Mouse (Mus musculus): ENCODE data around the gene Slc12a9. TPM values are rescaled to one million over a fixed set of nuclear protein-coding genes. Genes with fewer than 3 reads are reported as not detected.
"Not testable (repeated sequence)": the region's sequence is repeated elsewhere in the genome, so short reads cannot be mapped to it uniquely, and the experiment has no call there.

The Slc12a9 gene
- polyA plus RNA-seq, 1 experiment from 2014 or later: 16.0 TPM

DNA sequence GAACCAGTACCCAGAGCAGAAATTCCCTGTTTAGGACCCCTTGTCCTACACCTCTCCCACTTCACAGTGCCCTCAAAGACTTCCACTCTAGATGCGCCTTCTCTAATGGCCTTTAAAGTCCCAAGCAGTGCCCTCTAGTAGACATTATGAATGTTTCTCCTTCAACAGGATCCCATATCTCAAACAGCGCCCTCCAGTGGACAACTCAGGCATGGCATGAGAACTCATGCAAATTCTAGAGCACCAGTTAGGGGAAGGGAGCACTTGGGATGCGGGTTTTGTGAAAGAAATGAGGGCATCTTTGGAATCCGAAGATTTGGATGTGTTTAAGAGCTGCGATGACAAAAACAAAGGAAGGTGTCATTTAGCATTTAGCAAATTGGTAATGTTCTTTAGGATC lies 48.4 kb downstream of the Slc12a9 start:
- H3K9ac ChIP-seq: no peak overlapping the region
- H3K4me2 ChIP-seq (replicated peaks): no peak overlapping the region
- peaks cover 33% of the 10 kb centered on the region for H3K27me3 ChIP-seq
- H3K27ac ChIP-seq: no peak overlapping the region
- H3K4me3 ChIP-seq: no peak overlapping the region
- 62% methylated on average over 5 of the region's 5 CpGs for WGBS
- H3K9me3 ChIP-seq: no peaks in the 10 kb centered on the region
- H3K4me1 ChIP-seq: peaks cover 25% of the 10 kb centered on the region
- no peak for ATAC-seq (ENCODE audit: insufficient number of reproducible peaks, insufficient read depth, low FRiP score, low TSS enrichment)
- H3K36me3 ChIP-seq: no peaks in the 10 kb centered on the region

DNA sequence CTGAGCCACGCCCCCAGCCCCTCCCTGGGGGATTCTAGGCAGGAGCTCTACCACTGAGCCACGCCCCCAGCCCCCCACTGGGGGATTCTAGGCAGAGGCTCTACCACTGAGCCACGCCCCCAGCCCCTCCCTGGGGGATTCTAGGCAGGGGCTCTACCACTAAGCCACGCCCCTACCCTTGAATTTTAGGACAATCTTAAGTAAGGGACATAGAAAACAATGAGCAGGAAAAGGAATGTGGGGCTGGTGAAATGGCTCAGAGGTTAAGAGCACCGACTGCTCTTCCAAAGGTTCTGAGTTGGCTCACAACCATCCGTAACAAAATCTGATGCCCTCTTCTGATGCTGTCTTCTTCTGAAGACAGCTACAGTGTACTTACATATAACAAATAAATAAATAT lies 49.0 kb downstream of the Slc12a9 start:
- not testable (repeated sequence) for ATAC-seq (ENCODE audit: insufficient number of reproducible peaks, insufficient read depth, low FRiP score, low TSS enrichment); H3K9ac ChIP-seq; H3K4me2 ChIP-seq (replicated peaks); H3K36me3 ChIP-seq; H3K27ac ChIP-seq; H3K4me3 ChIP-seq; H3K9me3 ChIP-seq
- H3K27me3 ChIP-seq: peaks cover 26% of the 10 kb centered on the region
- H3K4me1 ChIP-seq: peaks cover 25% of the 10 kb centered on the region
- WGBS: 80% methylated on average over 6 of the region's 6 CpGs

DNA sequence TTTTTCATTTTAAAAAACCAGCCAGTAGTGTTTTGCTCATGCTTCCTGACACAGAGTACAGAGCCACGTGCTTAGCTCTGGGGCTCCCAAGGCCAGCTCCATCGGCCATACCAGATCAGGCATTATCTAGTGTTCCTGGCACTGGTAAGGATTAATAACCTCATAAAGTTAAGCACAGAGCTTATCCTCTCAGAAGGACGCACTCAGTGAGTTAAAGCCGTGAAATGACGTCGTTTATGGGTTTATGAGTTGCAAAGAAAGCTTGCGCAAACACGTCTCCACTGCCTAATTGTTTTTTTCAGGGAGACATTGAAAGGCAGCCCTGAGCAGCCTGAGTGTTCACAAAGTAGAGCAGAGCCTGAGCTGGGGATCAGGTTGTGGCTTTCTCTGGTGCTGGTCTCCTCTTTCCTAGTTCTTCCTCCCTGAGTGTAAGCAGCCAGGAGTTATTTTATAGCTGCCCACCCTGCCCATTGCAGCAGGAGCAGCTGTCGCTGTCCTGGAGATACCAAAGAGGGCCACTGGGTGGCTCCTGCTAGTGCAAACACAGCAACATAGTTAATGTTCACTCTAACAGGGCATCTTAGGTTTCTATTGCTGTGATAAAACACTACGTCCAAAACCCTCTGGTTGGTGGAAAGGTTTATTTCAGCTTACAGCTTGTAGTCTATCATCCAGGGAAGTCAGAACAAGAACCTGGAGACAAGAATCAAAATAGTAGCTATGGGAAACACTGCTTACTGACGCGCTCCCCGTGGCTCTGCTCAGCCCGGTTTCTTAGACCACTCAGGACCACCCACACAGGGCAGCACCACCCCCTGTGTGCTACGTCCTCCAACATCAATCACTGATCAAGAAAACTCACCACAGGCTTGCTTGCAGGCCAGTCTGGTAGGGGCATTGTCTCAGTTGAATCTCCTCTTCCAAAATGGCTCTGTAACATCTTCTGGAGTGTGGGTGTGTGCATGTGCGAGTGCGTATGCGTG lies 55.7 kb downstream of the Slc12a9 start:
- Histone ChIP-seq H3K27me3 (no peaks in the 10 kb centered on the region), H3K4me2 (replicated peaks) (no peak overlapping the region), H3K9ac (no peak overlapping the region), H3K9me3 (no peaks in the 10 kb centered on the region), H3K27ac (no peak overlapping the region), H3K4me3 (no peak overlapping the region), H3K36me3 (no peaks in the 10 kb centered on the region), H3K4me1 (no peaks in the 10 kb centered on the region)
- WGBS: 61% methylated on average over 18 of the region's 18 CpGs
- no peak for ATAC-seq (ENCODE audit: insufficient number of reproducible peaks, insufficient read depth, low FRiP score, low TSS enrichment)

DNA sequence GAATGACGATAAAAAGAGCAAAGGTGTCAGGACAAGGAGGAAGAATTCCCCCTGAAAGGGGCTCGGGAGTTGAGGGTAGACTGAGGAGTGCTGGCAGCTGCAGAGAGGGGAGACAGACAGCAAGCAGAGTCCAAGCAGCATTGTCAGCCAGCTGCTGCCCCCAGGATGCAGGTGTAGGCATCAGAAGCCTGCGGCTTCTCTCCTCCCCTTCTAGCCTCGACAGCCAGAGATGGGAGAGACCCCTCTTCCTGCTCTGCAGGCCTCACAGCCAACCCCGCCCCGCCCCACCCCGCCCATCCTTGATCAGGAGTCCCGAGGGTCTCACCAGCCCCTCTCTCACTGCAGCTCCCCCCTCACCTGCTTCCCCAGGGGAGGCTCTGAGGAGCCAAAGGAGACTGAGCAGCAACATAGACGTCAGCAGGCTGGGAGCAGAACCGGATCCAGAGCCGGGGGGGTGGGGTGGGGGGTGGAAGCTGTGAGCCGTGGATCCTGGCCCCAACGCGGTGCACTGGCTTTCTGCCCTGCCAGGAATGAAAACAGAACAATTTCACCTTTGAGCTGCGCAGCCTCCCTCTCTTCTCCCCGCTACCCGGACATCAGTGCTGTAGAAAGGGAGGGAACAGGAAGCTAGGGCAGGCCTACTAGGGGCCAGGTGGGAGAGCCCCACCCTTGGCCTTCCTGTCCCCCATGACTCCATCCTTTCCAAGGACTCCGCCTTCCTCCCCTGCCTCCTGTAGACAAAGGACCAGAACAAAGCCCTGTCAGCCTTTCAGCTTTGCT lies 65.1 kb downstream of the Slc12a9 start:
- H3K27me3 ChIP-seq: no peaks in the 10 kb centered on the region
- peak overlapping the region; percentile 21; the same call in 1 of the 2 replicates for H3K4me2 ChIP-seq (replicated peaks)
- no peak overlapping the region for H3K4me3 ChIP-seq
- no peak overlapping the region for H3K27ac ChIP-seq
- H3K4me1 ChIP-seq: peaks cover 7% of the 10 kb centered on the region; the same call in 1 of the 2 replicates
- no peaks in the 10 kb centered on the region for H3K36me3 ChIP-seq
- H3K9me3 ChIP-seq: no peaks in the 10 kb centered on the region
- 23% methylated on average over 14 of the region's 18 CpGs for WGBS
- no peak overlapping the region; the same call in 1 of the 2 replicates for H3K9ac ChIP-seq
- ATAC-seq (ENCODE audit: insufficient number of reproducible peaks, insufficient read depth, low FRiP score, low TSS enrichment): 0 out of 2 replicates have a peak, but pooled peaks have one; percentile 10

DNA sequence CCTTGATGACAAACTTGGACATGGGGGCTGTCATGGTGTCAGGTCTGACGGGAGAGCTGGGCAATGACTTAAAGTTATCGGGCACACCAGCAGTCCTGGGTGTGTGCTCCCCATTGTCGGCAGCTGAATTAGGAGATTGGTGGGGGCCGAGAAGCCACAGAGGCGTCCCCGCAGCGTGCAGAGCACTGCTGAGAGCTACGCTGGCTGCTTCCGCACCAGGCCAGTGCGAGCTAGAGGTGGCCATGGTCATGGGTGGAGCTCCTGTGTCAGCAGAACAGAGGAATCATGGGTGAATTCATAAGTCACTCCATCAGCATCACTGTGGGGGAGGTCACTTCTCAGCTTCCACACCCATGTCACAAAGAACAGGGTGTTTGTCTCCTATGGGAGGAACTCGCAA lies 68.6 kb downstream of the Slc12a9 start:
- Histone ChIP-seq H3K4me2 (replicated peaks) (no peak overlapping the region), H3K27me3 (no peaks in the 10 kb centered on the region), H3K9me3 (no peaks in the 10 kb centered on the region), H3K4me3 (no peak overlapping the region), H3K4me1 (peaks cover 7% of the 10 kb centered on the region; the same call in 1 of the 2 replicates), H3K27ac (no peak overlapping the region), H3K36me3 (no peaks in the 10 kb centered on the region), H3K9ac (no peak overlapping the region)
- WGBS: 88% methylated on average over 11 of the region's 11 CpGs
- ATAC-seq (ENCODE audit: insufficient number of reproducible peaks, insufficient read depth, low FRiP score, low TSS enrichment): no peak

Small RNA genes within 50 kb of the gene (microRNA-seq; reads per million reads assigned to microRNA genes)
- gene Mir7036 (1.1 reads per million), gene Mir8116 (not detected)

Other genes with a start within 250 kb of the Slc12a9 start
- 6.6 and 6.8 TPM in 2 replicates for gene Trim56, start 217.4 kb downstream of the Slc12a9 start, polyA plus RNA-seq (2016; fragmentation: Nextera tagmentation; extraction: Ambion mirVana)
- gene Muc3, start 184.3 kb downstream of the Slc12a9 start, polyA plus RNA-seq (2016; fragmentation: Nextera tagmentation; extraction: Ambion mirVana): not detected in 2 replicates
- 0.08 TPM in 1 of 2 replicates, not detected in the other for gene Muc3a, start 121.2 kb downstream of the Slc12a9 start, polyA plus RNA-seq (2016; fragmentation: Nextera tagmentation; extraction: Ambion mirVana)
- 7.1 and 8.2 TPM in 2 replicates for gene Ache, start 46.1 kb downstream of the Slc12a9 start, polyA plus RNA-seq (2016; fragmentation: Nextera tagmentation; extraction: Ambion mirVana)
- 6.7 and 8.2 TPM in 2 replicates for gene Ufsp1, start 39.0 kb downstream of the Slc12a9 start, polyA plus RNA-seq (2016; fragmentation: Nextera tagmentation; extraction: Ambion mirVana)
- gene Srrt, start 25.9 kb downstream of the Slc12a9 start, polyA plus RNA-seq (2016; fragmentation: Nextera tagmentation; extraction: Ambion mirVana): 171 and 177 TPM in 2 replicates
- gene Trip6, start 19.2 kb downstream of the Slc12a9 start, polyA plus RNA-seq (2016; fragmentation: Nextera tagmentation; extraction: Ambion mirVana): 87.1 and 93.4 TPM in 2 replicates
- 87.3 and 91.6 TPM in 2 replicates for gene Ephb4, start 16.5 kb upstream of the Slc12a9 start, polyA plus RNA-seq (2016; fragmentation: Nextera tagmentation; extraction: Ambion mirVana)
- gene Zan, start 143.5 kb upstream of the Slc12a9 start, polyA plus RNA-seq (2016; fragmentation: Nextera tagmentation; extraction: Ambion mirVana): 0.17 and 0.28 TPM in 2 replicates
- 54.0 and 56.4 TPM in 2 replicates for gene Pop7, start 168.9 kb upstream of the Slc12a9 start, polyA plus RNA-seq (2016; fragmentation: Nextera tagmentation; extraction: Ambion mirVana)
- 17.4 and 18.1 TPM in 2 replicates for gene Gigyf1, start 185.0 kb upstream of the Slc12a9 start, polyA plus RNA-seq (2016; fragmentation: Nextera tagmentation; extraction: Ambion mirVana)
- gene Epo, start 199.6 kb upstream of the Slc12a9 start, polyA plus RNA-seq (2016; fragmentation: Nextera tagmentation; extraction: Ambion mirVana): 0.34 and 0.47 TPM in 2 replicates
- gene Gnb2, start 199.9 kb upstream of the Slc12a9 start, polyA plus RNA-seq (2016; fragmentation: Nextera tagmentation; extraction: Ambion mirVana): 382 and 409 TPM in 2 replicates
- 6.1 and 9.3 TPM in 2 replicates for gene Actl6b, start 219.9 kb upstream of the Slc12a9 start, polyA plus RNA-seq (2016; fragmentation: Nextera tagmentation; extraction: Ambion mirVana)
- gene Tfr2, start 236.2 kb upstream of the Slc12a9 start, polyA plus RNA-seq (2016; fragmentation: Nextera tagmentation; extraction: Ambion mirVana): 0.95 and 1.3 TPM in 2 replicates

Data from embryonic facial prominence, embryonic 12.5 days (tissue).